Mouse (Mus musculus): ENCODE measurements around the gene Nicn1. TPM values are rescaled to one million over a fixed set of nuclear protein-coding genes. Genes with fewer than 3 reads are reported as not detected.
"Not testable (repeated sequence)": the region's sequence is repeated elsewhere in the genome, so short reads cannot be mapped to it uniquely, and the experiment has no call there.

The Nicn1 gene
- polyA plus RNA-seq, 1 experiment from 2014 or later = 30.1 TPM

- Histone ChIP-seq H3K36me3 (ENCODE audit: insufficient read depth, low read length) (no peaks in the 10 kb centered on the region), H3K9me3 (replicated peaks; ENCODE audit: low read length) (no peaks in the 10 kb centered on the region), H3K4me1 (replicated peaks; ENCODE audit: insufficient read depth, low read length) (peaks cover 12% of the 10 kb centered on the region), H3K4me2 (ENCODE audit: low read length) (no peak overlapping the region), H3K9ac (ENCODE audit: low read depth, low read length) (0 out of 2 replicates have a peak overlapping the region, but pooled peaks have one; percentile 13), H3K4me3 (replicated peaks; ENCODE audit: low read depth, low read length) (no peak overlapping the region), H3K27me3 (ENCODE audit: insufficient read depth, low read length) (no peaks in the 10 kb centered on the region), H3K27ac (peak overlapping the region; percentile 70)
- 52% methylated on average over 5 of the region's 5 CpGs for WGBS
- TF ChIP-seq CTCF (IDR thresholded peaks at IDR 0.05; ENCODE audit: low read depth) = no peak
- no peak for DNase-seq (ENCODE audit: low spot score)
- ATAC-seq (replicated peaks; ENCODE audit: low FRiP score, low read depth) = peak; percentile 53; the same call in 1 of the 2 replicates
Measured at GRCm38 (mm10) chr9:108274476-108275330, 15.5 kb upstream of the Nicn1 start.

GRCm38 (mm10) chr9:108275331-108275659 is 14.9 kb upstream of the Nicn1 start:
- H3K27ac ChIP-seq = peak overlapping the region; percentile 70; the same call in 1 of the 2 replicates
- H3K4me3 ChIP-seq (replicated peaks; ENCODE audit: low read depth, low read length) = no peak overlapping the region
- no peak overlapping the region for H3K4me2 ChIP-seq (ENCODE audit: low read length)
- H3K9ac ChIP-seq (ENCODE audit: low read depth, low read length) = 0 out of 2 replicates have a peak overlapping the region, but pooled peaks have one; percentile 13
- DNase-seq (ENCODE audit: low spot score) = no peak
- H3K36me3 ChIP-seq (ENCODE audit: insufficient read depth, low read length) = no peaks in the 10 kb centered on the region
- H3K9me3 ChIP-seq (replicated peaks; ENCODE audit: low read length) = no peaks in the 10 kb centered on the region
- no peak for TF ChIP-seq CTCF (IDR thresholded peaks at IDR 0.05; ENCODE audit: low read depth)
- no peaks in the 10 kb centered on the region for H3K27me3 ChIP-seq (ENCODE audit: insufficient read depth, low read length)
- 42% methylated on average over 6 of the region's 6 CpGs for WGBS
- peaks cover 12% of the 10 kb centered on the region for H3K4me1 ChIP-seq (replicated peaks; ENCODE audit: insufficient read depth, low read length)
- ATAC-seq (replicated peaks; ENCODE audit: low FRiP score, low read depth) = no peak

- Histone ChIP-seq H3K27ac (no peak overlapping the region), H3K9me3 (replicated peaks; ENCODE audit: low read length) (no peaks in the 10 kb centered on the region), H3K4me1 (replicated peaks; ENCODE audit: insufficient read depth, low read length) (0 out of 2 replicates have a peak, but pooled peaks cover 5% of the 10 kb centered on the region), H3K27me3 (ENCODE audit: insufficient read depth, low read length) (no peaks in the 10 kb centered on the region), H3K4me2 (ENCODE audit: low read length) (no peak overlapping the region), H3K9ac (ENCODE audit: low read depth, low read length) (no peak overlapping the region), H3K4me3 (replicated peaks; ENCODE audit: low read depth, low read length) (no peak overlapping the region), H3K36me3 (ENCODE audit: insufficient read depth, low read length) (no peaks in the 10 kb centered on the region)
- peak; percentile 72 for TF ChIP-seq CTCF (IDR thresholded peaks at IDR 0.05; ENCODE audit: low read depth)
- WGBS = 51% methylated on average over 10 of the region's 10 CpGs
- no peak for ATAC-seq (replicated peaks; ENCODE audit: low FRiP score, low read depth)
- DNase-seq (ENCODE audit: low spot score) = no peak
Measured at GRCm38 (mm10) chr9:108278697-108279450, 11.4 kb upstream of the Nicn1 start.

GRCm38 (mm10) chr9:108280071-108280828 is 10.0 kb upstream of the Nicn1 start:
- peak; percentile 85 for DNase-seq (ENCODE audit: low spot score)
- Histone ChIP-seq H3K27me3 (ENCODE audit: insufficient read depth, low read length) (no peaks in the 10 kb centered on the region), H3K27ac (peak overlapping the region; percentile 72), H3K9me3 (replicated peaks; ENCODE audit: low read length) (no peaks in the 10 kb centered on the region), H3K4me3 (replicated peaks; ENCODE audit: low read depth, low read length) (no peak overlapping the region), H3K36me3 (ENCODE audit: insufficient read depth, low read length) (no peaks in the 10 kb centered on the region), H3K9ac (ENCODE audit: low read depth, low read length) (no peak overlapping the region), H3K4me1 (replicated peaks; ENCODE audit: insufficient read depth, low read length) (no peaks in the 10 kb centered on the region), H3K4me2 (ENCODE audit: low read length) (no peak overlapping the region)
- peak; percentile 6; the same call in 1 of the 2 replicates for TF ChIP-seq CTCF (IDR thresholded peaks at IDR 0.05; ENCODE audit: low read depth)
- no peak; the same call in 1 of the 2 replicates for ATAC-seq (replicated peaks; ENCODE audit: low FRiP score, low read depth)
- WGBS = 33% methylated on average over 8 of the region's 8 CpGs

DNA sequence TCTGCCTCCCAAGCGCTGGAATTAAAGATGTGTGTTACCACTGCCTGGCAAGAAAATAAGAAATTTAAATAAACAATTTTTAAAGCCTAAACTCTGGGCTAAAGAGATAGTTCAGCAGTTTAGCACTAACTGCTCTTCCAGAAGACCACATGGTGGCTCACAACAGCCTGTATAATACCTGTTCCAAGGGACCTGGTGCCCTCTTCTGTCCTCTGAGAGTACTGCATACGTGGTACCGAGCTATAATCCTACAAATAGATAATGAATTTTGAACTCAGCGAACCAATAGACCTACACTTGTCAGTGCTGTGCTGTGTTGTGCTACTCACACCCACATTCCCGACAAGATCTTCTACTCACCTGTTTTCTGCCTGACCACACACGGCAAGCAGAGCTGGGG is 5.8 kb upstream of the Nicn1 start:
- Histone ChIP-seq H3K9ac (ENCODE audit: low read depth, low read length) (no peak overlapping the region), H3K36me3 (ENCODE audit: insufficient read depth, low read length) (no peaks in the 10 kb centered on the region), H3K27ac (no peak overlapping the region), H3K4me2 (ENCODE audit: low read length) (no peak overlapping the region), H3K27me3 (ENCODE audit: insufficient read depth, low read length) (no peaks in the 10 kb centered on the region), H3K4me3 (replicated peaks; ENCODE audit: low read depth, low read length) (no peak overlapping the region), H3K9me3 (replicated peaks; ENCODE audit: low read length) (no peaks in the 10 kb centered on the region), H3K4me1 (replicated peaks; ENCODE audit: insufficient read depth, low read length) (no peaks in the 10 kb centered on the region)
- ATAC-seq (replicated peaks; ENCODE audit: low FRiP score, low read depth) (peak; percentile 61; the same call in 1 of the 2 replicates), DNase-seq (ENCODE audit: low spot score) (peak; percentile 90)
- 7% methylated on average over 6 of the region's 6 CpGs for WGBS
- peak; percentile 96 for TF ChIP-seq CTCF (IDR thresholded peaks at IDR 0.05; ENCODE audit: low read depth)

- H3K4me3 ChIP-seq (replicated peaks; ENCODE audit: low read depth, low read length); H3K27ac ChIP-seq; H3K27me3 ChIP-seq (ENCODE audit: insufficient read depth, low read length); H3K9me3 ChIP-seq (replicated peaks; ENCODE audit: low read length); ATAC-seq (replicated peaks; ENCODE audit: low FRiP score, low read depth); DNase-seq (ENCODE audit: low spot score); H3K9ac ChIP-seq (ENCODE audit: low read depth, low read length); H3K4me2 ChIP-seq (ENCODE audit: low read length); H3K4me1 ChIP-seq (replicated peaks; ENCODE audit: insufficient read depth, low read length); H3K36me3 ChIP-seq (ENCODE audit: insufficient read depth, low read length): not testable (repeated sequence)
- WGBS = 81% methylated on average over 4 of the region's 6 CpGs
Measured at GRCm38 (mm10) chr9:108287526-108288238, 2.5 kb upstream of the Nicn1 start.
